Mouse (Mus musculus) cerebellum, adult 2 months (tissue): ENCODE data around the gene Arhgef3. TPM values are rescaled to one million over a fixed set of nuclear protein-coding genes. Genes with fewer than 3 reads are reported as not detected.

Experiments
- DNase-seq, 2 experiments: peaks; one replicate each; pipeline ENCODE4 v3.0.0; 2021
- H3K27ac ChIP-seq: fragments of 200-500 bp; 2 replicates; pipeline ENCODE4 v1.5.1; 2012; ENCODE audit warnings: low read length, control low read depth, inconsistent platforms; ENCODE audit not compliant: insufficient read depth
- H3K27me3 ChIP-seq: fragments of 200-500 bp; 2 replicates; pipeline ENCODE4 v1.6.1; 2012; ENCODE audit warnings: inconsistent platforms, mild to moderate bottlenecking, low read length, moderate library complexity; ENCODE audit not compliant: control insufficient read depth, insufficient read depth
- H3K4me1 ChIP-seq: fragments of 200-500 bp; 2 replicates; pipeline ENCODE4 v1.6.1; 2011; ENCODE audit warnings: low read length; ENCODE audit not compliant: control insufficient read depth, insufficient read depth
- H3K4me3 ChIP-seq: fragments of 200-500 bp; replicated peaks from 2 replicates; pipeline ENCODE3; 2011; ENCODE audit warnings: mild to moderate bottlenecking, low read depth, low read length, control low read depth; ENCODE audit not compliant: insufficient read depth
- CTCF ChIP-seq: fragments of 200-500 bp; IDR thresholded peaks from 2 replicates; pipeline ENCODE4 v1.5.1; 2011; ENCODE audit warnings: low read depth, mild to moderate bottlenecking, control low read depth, low read length, moderate library complexity, borderline replicate concordance; ENCODE audit not compliant: insufficient read depth
- POLR2A ChIP-seq: fragments of 200-500 bp; IDR thresholded peaks from 2 replicates; pipeline ENCODE4 v1.6.1; 2011; ENCODE audit warnings: low read length, control low read depth, borderline replicate concordance; ENCODE audit not compliant: insufficient read depth
- WGBS: fragments of 180-500 bp; shearing (Covaris S2); methylation state at CpG from one replicate; pipeline ENCODE4 v1.1.7; 2018; 5-methylcytosine and 5-hydroxymethylcytosine counted together
- polyA plus RNA-seq: library from polyadenylated mRNA; depleted of rRNA; stranded (reverse); fragments of >200 nt; gene quantifications from 2 replicates; pipeline ENCODE4 v1.2.3, GENCODE M21; 2012

The Arhgef3 gene
- polyA plus RNA-seq, 1 experiment: 54.8 TPM

- WGBS: 75% methylated on average over 4 of the region's 4 CpGs
- Histone ChIP-seq H3K27me3 (no peaks in the 10 kb centered on the region), H3K27ac (no peak overlapping the region), H3K4me3 (no peak overlapping the region), H3K4me1 (no peaks in the 10 kb centered on the region)
- TF ChIP-seq POLR2A: no peak
- no peak for TF ChIP-seq CTCF
- DNase-seq: no peak
These were observed 54.6 kb downstream of the Arhgef3 start for GRCm38 (mm10) chr14:27169287-27169686.

GRCm38 (mm10) chr14:27170421-27170820 is 55.7 kb downstream of the Arhgef3 start:
- no peaks in the 10 kb centered on the region for H3K27me3 ChIP-seq
- no peaks in the 10 kb centered on the region for H3K4me1 ChIP-seq
- TF ChIP-seq POLR2A (no peak), CTCF (no peak)
- no peak overlapping the region for H3K27ac ChIP-seq
- H3K4me3 ChIP-seq: no peak overlapping the region
- 99% methylated on average over 2 of the region's 2 CpGs for WGBS
- no peak for DNase-seq

- no peak overlapping the region for H3K4me3 ChIP-seq
- H3K4me1 ChIP-seq: no peaks in the 10 kb centered on the region
- H3K27ac ChIP-seq: no peak overlapping the region
- 54% methylated on average over 14 of the region's 14 CpGs for WGBS
- DNase-seq: no peak
- H3K27me3 ChIP-seq: no peaks in the 10 kb centered on the region
- TF ChIP-seq POLR2A (no peak), CTCF (no peak)
These were observed 56.6 kb downstream of the Arhgef3 start for GRCm38 (mm10) chr14:27171175-27171830.

- H3K27me3 ChIP-seq: no peaks in the 10 kb centered on the region
- TF ChIP-seq POLR2A: no peak
- TF ChIP-seq CTCF: no peak
- no peak overlapping the region for H3K27ac ChIP-seq
- no peak for DNase-seq
- H3K4me1 ChIP-seq: no peaks in the 10 kb centered on the region
- WGBS: 59% methylated on average over 10 of the region's 10 CpGs
- H3K4me3 ChIP-seq: no peak overlapping the region
These were observed 58.6 kb downstream of the Arhgef3 start for GRCm38 (mm10) chr14:27173178-27173803.

GRCm38 (mm10) chr14:27174188-27174786 is 59.6 kb downstream of the Arhgef3 start:
- no peaks in the 10 kb centered on the region for H3K27me3 ChIP-seq
- H3K4me1 ChIP-seq: no peaks in the 10 kb centered on the region
- 70% methylated on average over 6 of the region's 6 CpGs for WGBS
- DNase-seq: no peak
- TF ChIP-seq POLR2A: no peak
- TF ChIP-seq CTCF: no peak
- no peak overlapping the region for H3K4me3 ChIP-seq
- H3K27ac ChIP-seq: no peak overlapping the region

GRCm38 (mm10) chr14:27174831-27175301 is 60.2 kb downstream of the Arhgef3 start:
- H3K27me3 ChIP-seq: no peaks in the 10 kb centered on the region
- WGBS: 9% methylated on average over 12 of the region's 12 CpGs
- TF ChIP-seq POLR2A: no peak
- no peak for TF ChIP-seq CTCF
- no peak for DNase-seq
- H3K27ac ChIP-seq: no peak overlapping the region
- H3K4me3 ChIP-seq: peak overlapping the region; percentile 7
- H3K4me1 ChIP-seq: no peaks in the 10 kb centered on the region

- Histone ChIP-seq H3K27ac (no peak overlapping the region), H3K4me3 (no peak overlapping the region), H3K27me3 (no peaks in the 10 kb centered on the region), H3K4me1 (no peaks in the 10 kb centered on the region)
- WGBS: 46% methylated on average over 11 of the region's 11 CpGs
- no peak for DNase-seq
- no peak for TF ChIP-seq CTCF
These were observed 60.6 kb downstream of the Arhgef3 start for GRCm38 (mm10) chr14:27175343-27175742.
